Mouse (Mus musculus) forebrain, embryonic 14.5 days (tissue): ENCODE data around the gene Slamf9. TPM values are rescaled to one million over a fixed set of nuclear protein-coding genes. Genes with fewer than 3 reads are reported as not detected.

Experiments
- polyA plus RNA-seq: library from polyadenylated mRNA; unstranded; fragments of >200 nt; fragmentation: Nextera tagmentation; extraction: Ambion mirVana; gene quantifications from 2 replicates; pipeline ENCODE4 v1.2.1, GENCODE M21; 2014

Gene Slamf9
- polyA plus RNA-seq, 1 experiment from 2014 or later, result 0.34 TPM

Other genes starting within 250 kb of the Slamf9 start
- 0.08 and 0.12 TPM in 2 replicates for gene Atp1a4, start 216.9 kb upstream of the Slamf9 start, polyA plus RNA-seq
- 132 and 147 TPM in 2 replicates for gene Igsf8, start 213.7 kb upstream of the Slamf9 start, polyA plus RNA-seq
- 12.9 and 19.8 TPM in 2 replicates for gene Atp1a2, start 177.3 kb upstream of the Slamf9 start, polyA plus RNA-seq
- gene Kcnj9, start 146.0 kb upstream of the Slamf9 start, polyA plus RNA-seq, result 1.3 and 1.5 TPM in 2 replicates
- 1.5 and 1.6 TPM in 2 replicates for gene Kcnj10, start 134.1 kb upstream of the Slamf9 start, polyA plus RNA-seq
- gene Pigm, start 98.8 kb upstream of the Slamf9 start, polyA plus RNA-seq, result 4.8 and 5.1 TPM in 2 replicates
- 23.5 and 37.8 TPM in 2 replicates for gene Igsf9, start 6.4 kb downstream of the Slamf9 start, polyA plus RNA-seq
- 40.4 and 53.3 TPM in 2 replicates for gene Tagln2, start 24.7 kb downstream of the Slamf9 start, polyA plus RNA-seq
- 2.4 and 3.3 TPM in 2 replicates for gene Cfap45, start 45.4 kb downstream of the Slamf9 start, polyA plus RNA-seq
- 0.11 and 0.28 TPM in 2 replicates for gene Vsig8, start 80.6 kb downstream of the Slamf9 start, polyA plus RNA-seq
- gene Slamf8, start 115.2 kb downstream of the Slamf9 start, polyA plus RNA-seq, result not detected in 2 replicates
- gene Fcrl6, start 127.2 kb downstream of the Slamf9 start, polyA plus RNA-seq, result not detected in 2 replicates
- gene Dusp23, start 157.6 kb downstream of the Slamf9 start, polyA plus RNA-seq, result 6.2 and 7.1 TPM in 2 replicates
- 0.10 and 0.12 TPM in 2 replicates for gene Crp, start 222.7 kb downstream of the Slamf9 start, polyA plus RNA-seq